Mouse (Mus musculus): ENCODE measurements around the gene Lhfpl3. TPM values are rescaled to one million over a fixed set of nuclear protein-coding genes. Genes with fewer than 3 reads are reported as not detected.

Lhfpl3 gene
- polyA plus RNA-seq, 1 experiment, result 0.03 TPM

- Histone ChIP-seq H3K27me3 (ENCODE audit: control insufficient read depth, insufficient read depth, low read length) (no peaks in the 10 kb centered on the region), H3K4me1 (replicated peaks; ENCODE audit: control insufficient read depth, insufficient read depth, low read length) (no peaks in the 10 kb centered on the region), H3K36me3 (ENCODE audit: control insufficient read depth, insufficient read depth, low read length) (no peaks in the 10 kb centered on the region), H3K27ac (ENCODE audit: control insufficient read depth, insufficient read depth, low read length) (no peak overlapping the region), H3K4me3 (ENCODE audit: control insufficient read depth, insufficient read depth, low read length) (no peak overlapping the region)
- no peak for DNase-seq
- 96% methylated on average over 5 of the region's 5 CpGs for WGBS
- no peak for TF ChIP-seq CTCF (IDR thresholded peaks at IDR 0.05; ENCODE audit: borderline replicate concordance, control insufficient read depth, extremely low read depth, insufficient read depth, low read length, poor library complexity)
- TF ChIP-seq POLR2A (IDR thresholded peaks at IDR 0.05; ENCODE audit: control insufficient read depth, extremely low read depth, insufficient read depth, low read length, poor library complexity), result no peak
Measured at GRCm38 (mm10) chr5:22869031-22869430, 123.2 kb downstream of the Lhfpl3 start.

- Histone ChIP-seq H3K27me3 (ENCODE audit: control insufficient read depth, insufficient read depth, low read length) (no peaks in the 10 kb centered on the region), H3K4me3 (ENCODE audit: control insufficient read depth, insufficient read depth, low read length) (no peak overlapping the region), H3K27ac (ENCODE audit: control insufficient read depth, insufficient read depth, low read length) (no peak overlapping the region), H3K36me3 (ENCODE audit: control insufficient read depth, insufficient read depth, low read length) (no peaks in the 10 kb centered on the region), H3K4me1 (replicated peaks; ENCODE audit: control insufficient read depth, insufficient read depth, low read length) (no peaks in the 10 kb centered on the region)
- DNase-seq, result no peak
- TF ChIP-seq CTCF (IDR thresholded peaks at IDR 0.05; ENCODE audit: borderline replicate concordance, control insufficient read depth, extremely low read depth, insufficient read depth, low read length, poor library complexity) (no peak), POLR2A (IDR thresholded peaks at IDR 0.05; ENCODE audit: control insufficient read depth, extremely low read depth, insufficient read depth, low read length, poor library complexity) (no peak)
- 85% methylated on average over 1 of the region's 1 CpGs for WGBS
Measured at GRCm38 (mm10) chr5:22872417-22872816, 126.6 kb downstream of the Lhfpl3 start.

- WGBS, result 87% methylated on average over 3 of the region's 3 CpGs
Measured at GRCm38 (mm10) chr5:22888345-22888744, 142.5 kb downstream of the Lhfpl3 start.

GRCm38 (mm10) chr5:22889481-22889880, 143.6 kb downstream of the Lhfpl3 start:
- DNase-seq, result no peak
- 82% methylated on average over 4 of the region's 4 CpGs for WGBS
- H3K36me3 ChIP-seq (ENCODE audit: control insufficient read depth, insufficient read depth, low read length), result no peaks in the 10 kb centered on the region

More at GRCm38 (mm10) chr5:22888345-22888744, 142.5 kb downstream of the Lhfpl3 start:
- H3K36me3 ChIP-seq (ENCODE audit: control insufficient read depth, insufficient read depth, low read length), result no peaks in the 10 kb centered on the region
- no peak overlapping the region for H3K27ac ChIP-seq (ENCODE audit: control insufficient read depth, insufficient read depth, low read length)
- no peaks in the 10 kb centered on the region for H3K27me3 ChIP-seq (ENCODE audit: control insufficient read depth, insufficient read depth, low read length)
- H3K4me3 ChIP-seq (ENCODE audit: control insufficient read depth, insufficient read depth, low read length), result no peak overlapping the region
- TF ChIP-seq CTCF (IDR thresholded peaks at IDR 0.05; ENCODE audit: borderline replicate concordance, control insufficient read depth, extremely low read depth, insufficient read depth, low read length, poor library complexity) (no peak), POLR2A (IDR thresholded peaks at IDR 0.05; ENCODE audit: control insufficient read depth, extremely low read depth, insufficient read depth, low read length, poor library complexity) (no peak)
- DNase-seq, result no peak
- no peaks in the 10 kb centered on the region for H3K4me1 ChIP-seq (replicated peaks; ENCODE audit: control insufficient read depth, insufficient read depth, low read length)

GRCm38 (mm10) chr5:22897228-22897627, 151.4 kb downstream of the Lhfpl3 start:
- Histone ChIP-seq H3K27me3 (ENCODE audit: control insufficient read depth, insufficient read depth, low read length) (no peaks in the 10 kb centered on the region), H3K27ac (ENCODE audit: control insufficient read depth, insufficient read depth, low read length) (no peak overlapping the region), H3K4me3 (ENCODE audit: control insufficient read depth, insufficient read depth, low read length) (no peak overlapping the region), H3K36me3 (ENCODE audit: control insufficient read depth, insufficient read depth, low read length) (no peaks in the 10 kb centered on the region), H3K4me1 (replicated peaks; ENCODE audit: control insufficient read depth, insufficient read depth, low read length) (no peaks in the 10 kb centered on the region)
- WGBS, result 85% methylated on average over 3 of the region's 3 CpGs
- TF ChIP-seq POLR2A (IDR thresholded peaks at IDR 0.05; ENCODE audit: control insufficient read depth, extremely low read depth, insufficient read depth, low read length, poor library complexity), result no peak
- no peak for TF ChIP-seq CTCF (IDR thresholded peaks at IDR 0.05; ENCODE audit: borderline replicate concordance, control insufficient read depth, extremely low read depth, insufficient read depth, low read length, poor library complexity)
- no peak for DNase-seq

More at GRCm38 (mm10) chr5:22889481-22889880, 143.6 kb downstream of the Lhfpl3 start:
- Histone ChIP-seq H3K4me1 (replicated peaks; ENCODE audit: control insufficient read depth, insufficient read depth, low read length) (no peaks in the 10 kb centered on the region), H3K27me3 (ENCODE audit: control insufficient read depth, insufficient read depth, low read length) (no peaks in the 10 kb centered on the region), H3K27ac (ENCODE audit: control insufficient read depth, insufficient read depth, low read length) (no peak overlapping the region), H3K4me3 (ENCODE audit: control insufficient read depth, insufficient read depth, low read length) (no peak overlapping the region)
- TF ChIP-seq CTCF (IDR thresholded peaks at IDR 0.05; ENCODE audit: borderline replicate concordance, control insufficient read depth, extremely low read depth, insufficient read depth, low read length, poor library complexity) (no peak), POLR2A (IDR thresholded peaks at IDR 0.05; ENCODE audit: control insufficient read depth, extremely low read depth, insufficient read depth, low read length, poor library complexity) (no peak)

GRCm38 (mm10) chr5:22897656-22898289, 151.9 kb downstream of the Lhfpl3 start:
- Histone ChIP-seq H3K36me3 (ENCODE audit: control insufficient read depth, insufficient read depth, low read length) (no peaks in the 10 kb centered on the region), H3K4me1 (replicated peaks; ENCODE audit: control insufficient read depth, insufficient read depth, low read length) (no peaks in the 10 kb centered on the region), H3K27ac (ENCODE audit: control insufficient read depth, insufficient read depth, low read length) (no peak overlapping the region), H3K4me3 (ENCODE audit: control insufficient read depth, insufficient read depth, low read length) (no peak overlapping the region), H3K27me3 (ENCODE audit: control insufficient read depth, insufficient read depth, low read length) (no peaks in the 10 kb centered on the region)
- TF ChIP-seq POLR2A (IDR thresholded peaks at IDR 0.05; ENCODE audit: control insufficient read depth, extremely low read depth, insufficient read depth, low read length, poor library complexity) (no peak), CTCF (IDR thresholded peaks at IDR 0.05; ENCODE audit: borderline replicate concordance, control insufficient read depth, extremely low read depth, insufficient read depth, low read length, poor library complexity) (no peak)
- no peak for DNase-seq
- WGBS, result 88% methylated on average over 7 of the region's 7 CpGs

Measured in thymus, adult 2 months (tissue).